Mouse (Mus musculus) kidney, adult 18-20 months (tissue): ENCODE measurements around the gene 4931422A03Rik.
A peak's percentile ranks its signal among the peaks of the same experiment; 100 is the strongest.

ENCODE experiments used
- DNase-seq: peaks from one replicate; pipeline ENCODE4 v3.0.0; 2021

The 4931422A03Rik gene

DNA sequence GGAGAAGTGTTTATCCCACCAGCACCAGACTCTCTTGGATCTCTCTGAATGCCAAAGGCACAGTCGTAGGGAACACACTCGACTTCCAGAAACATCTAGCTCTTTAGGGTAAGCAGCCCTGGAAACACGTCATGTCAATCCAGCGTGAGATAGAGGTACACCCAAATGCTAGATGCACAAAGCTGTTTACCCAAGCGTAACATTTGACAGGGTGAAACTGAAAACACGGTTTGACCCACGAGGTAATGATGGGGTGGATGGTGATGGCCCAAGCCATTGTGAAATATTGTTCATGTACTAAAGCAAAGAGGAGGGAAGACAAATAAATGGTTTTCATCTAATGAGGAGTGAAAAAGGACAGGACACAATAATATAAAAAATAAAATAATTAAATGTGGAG, 93.9 kb downstream of the 4931422A03Rik start:
- no peak for DNase-seq

DNA sequence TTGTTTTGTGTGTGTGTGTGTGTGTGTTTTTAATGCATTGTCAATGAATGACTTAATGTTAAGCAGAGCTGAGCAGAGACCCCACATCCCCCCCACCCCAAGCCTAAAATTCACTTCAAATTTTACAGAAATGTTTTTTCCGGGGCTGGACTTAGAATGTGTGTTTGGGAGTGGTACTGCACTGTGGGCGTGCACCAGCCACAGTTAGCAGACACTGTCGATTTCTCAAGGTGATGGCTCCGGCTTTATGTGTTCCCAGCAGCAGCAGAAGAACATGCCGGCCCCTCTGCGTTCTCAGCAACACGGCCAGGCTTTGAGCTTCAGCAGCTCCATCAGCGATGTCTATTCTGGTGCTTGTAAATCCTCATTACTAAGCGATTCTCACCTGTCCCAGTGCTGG, 95.7 kb downstream of the 4931422A03Rik start:
- no peak for DNase-seq

GRCm38 (mm10) chr2:103932025-103932424, 96.1 kb downstream of the 4931422A03Rik start:
- DNase-seq, result no peak

- DNase-seq, result peak; percentile 5
Observed at GRCm38 (mm10) chr2:103931511-103931911, 96.7 kb downstream of the 4931422A03Rik start.

- peak; percentile 17 for DNase-seq
Observed at GRCm38 (mm10) chr2:103930306-103931019, 97.7 kb downstream of the 4931422A03Rik start.

- DNase-seq, result no peak
Observed at GRCm38 (mm10) chr2:103927610-103928145, 100.5 kb downstream of the 4931422A03Rik start.

DNA sequence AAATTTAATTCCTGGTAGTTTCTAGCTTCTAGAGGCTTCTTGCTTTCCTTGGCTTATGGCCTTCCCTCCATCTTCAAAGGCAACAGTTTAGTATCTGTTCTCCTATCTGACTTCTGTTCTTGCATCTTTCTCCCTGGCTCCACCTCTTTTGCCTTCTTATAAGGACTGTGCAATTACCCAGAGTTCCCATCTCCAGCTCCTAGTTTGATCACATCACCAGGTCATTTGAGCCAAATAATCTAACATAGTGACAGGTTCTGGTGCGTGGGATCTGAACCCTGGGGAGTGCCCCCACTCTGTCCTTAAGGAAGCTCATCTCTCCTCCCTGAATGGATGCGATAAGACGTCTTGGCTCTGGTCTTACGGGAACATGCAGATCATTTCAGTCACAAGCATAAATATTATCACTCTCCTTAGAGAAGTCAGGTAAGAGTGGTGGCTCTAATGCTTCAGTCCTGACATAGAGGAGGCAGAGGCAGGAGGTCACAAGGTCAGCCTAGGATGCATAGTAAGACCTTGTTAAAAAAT, 101.5 kb downstream of the 4931422A03Rik start:
- no peak for DNase-seq

- DNase-seq, result no peak
Observed at GRCm38 (mm10) chr2:103919488-103919887, 108.7 kb downstream of the 4931422A03Rik start.

GRCm38 (mm10) chr2:103918375-103918774, 109.8 kb downstream of the 4931422A03Rik start:
- DNase-seq, result no peak

- DNase-seq, result no peak
Observed at GRCm38 (mm10) chr2:103917375-103917774, 110.8 kb downstream of the 4931422A03Rik start.
